Mouse (Mus musculus): ENCODE measurements around the gene Nell2.

Gene Nell2

GRCm38 (mm10) chr15:95334323-95335296 is 193.7 kb downstream of the Nell2 start:
- no peak for DNase-seq

- no peak for DNase-seq
Measured at GRCm38 (mm10) chr15:95333229-95333628, 195.1 kb downstream of the Nell2 start.

GRCm38 (mm10) chr15:95330926-95331325 is 197.4 kb downstream of the Nell2 start:
- no peak for DNase-seq

- no peak for DNase-seq
Measured at GRCm38 (mm10) chr15:95322744-95323143, 205.6 kb downstream of the Nell2 start.

DNA sequence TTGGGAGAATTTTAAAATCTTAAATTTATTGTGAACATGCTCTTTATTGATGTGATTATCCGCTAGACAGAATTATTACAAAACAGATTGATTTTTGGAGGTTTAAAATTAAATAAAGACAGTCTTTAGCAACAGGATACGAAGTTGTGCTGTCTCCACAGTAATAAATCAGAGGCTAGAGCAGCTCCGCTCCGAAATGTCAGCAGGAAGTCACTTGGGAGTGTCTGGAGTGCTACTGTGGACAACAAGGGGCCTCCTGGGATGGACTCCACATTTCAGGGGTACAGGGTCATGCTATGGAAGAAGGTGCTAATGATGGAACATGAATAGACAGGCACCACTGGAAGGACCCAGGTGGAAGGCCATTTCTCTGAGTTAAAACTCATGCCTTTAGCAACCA is 211.7 kb downstream of the Nell2 start:
- no peak for DNase-seq

DNA sequence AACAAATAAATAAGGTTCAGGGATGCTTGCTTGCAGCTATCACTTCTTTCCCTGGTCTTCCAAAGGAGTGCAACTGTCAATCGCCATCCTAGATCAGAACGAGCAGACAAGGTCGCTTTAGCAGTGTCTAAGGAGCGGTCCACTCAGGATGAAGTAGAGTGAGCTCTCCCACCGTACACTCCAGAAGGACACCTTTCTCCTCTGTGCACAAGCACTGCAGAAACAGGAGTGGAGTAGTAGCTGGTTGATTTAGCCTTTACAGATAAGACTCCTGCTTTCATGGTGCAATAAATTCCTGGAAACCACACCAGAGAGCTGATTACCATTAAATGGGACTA is 213.6 kb downstream of the Nell2 start:
- DNase-seq = no peak

DNA sequence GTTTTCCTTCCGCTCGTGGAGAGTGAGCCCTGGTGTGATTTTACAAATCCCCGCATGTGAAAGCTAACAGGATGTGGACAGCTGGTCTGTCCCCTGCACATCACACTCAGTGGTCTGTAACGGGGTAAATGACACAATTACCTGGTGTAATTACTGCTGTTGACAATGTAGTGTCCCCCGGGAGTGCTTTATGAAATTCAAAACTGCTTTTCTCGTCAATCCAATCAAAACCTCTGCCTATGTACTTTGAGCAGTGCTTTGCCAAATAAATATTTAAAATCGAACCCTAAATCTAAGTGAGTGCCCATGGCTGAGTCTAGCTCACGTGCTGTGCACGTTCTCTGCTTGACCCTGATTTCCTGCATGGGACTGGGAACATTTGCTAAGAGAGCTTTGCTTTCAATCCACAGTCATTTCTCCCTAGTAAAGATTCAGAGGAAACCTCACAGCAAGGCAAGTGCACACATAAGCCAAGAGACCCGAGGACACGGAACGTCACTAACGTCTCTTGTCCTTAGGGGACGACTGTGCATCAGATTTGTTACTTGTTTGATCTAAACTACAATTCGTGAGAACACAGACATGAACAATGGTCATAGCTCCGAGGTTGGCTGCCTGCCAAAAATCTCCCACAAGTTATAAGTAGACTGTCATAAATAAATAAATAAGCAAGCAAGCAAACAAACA is 214.1 kb downstream of the Nell2 start:
- DNase-seq = peak; percentile 58 to 59

GRCm38 (mm10) chr15:95313286-95313685 is 215.1 kb downstream of the Nell2 start:
- DNase-seq = peak; percentile 68 to 79

DNA sequence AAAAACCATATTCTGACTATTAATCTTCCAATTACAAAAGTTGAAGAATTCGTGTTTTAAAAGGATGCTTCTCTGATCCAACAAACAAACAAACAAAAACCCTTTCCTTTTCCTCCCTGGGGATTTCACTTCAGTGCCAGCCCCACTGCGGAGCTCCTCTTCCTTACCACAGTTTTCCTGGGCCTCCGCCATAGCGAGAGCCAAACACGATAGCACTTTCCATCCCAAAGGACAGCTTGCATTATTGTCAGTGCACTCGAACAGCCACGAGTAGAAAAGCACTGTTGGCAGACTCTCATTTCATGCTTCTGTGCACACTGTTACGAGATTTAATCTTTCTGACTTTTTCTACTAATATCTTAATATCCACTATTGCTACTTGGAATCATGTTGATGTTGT is 224.3 kb downstream of the Nell2 start:
- peak; percentile 78 to 82 for DNase-seq

DNA sequence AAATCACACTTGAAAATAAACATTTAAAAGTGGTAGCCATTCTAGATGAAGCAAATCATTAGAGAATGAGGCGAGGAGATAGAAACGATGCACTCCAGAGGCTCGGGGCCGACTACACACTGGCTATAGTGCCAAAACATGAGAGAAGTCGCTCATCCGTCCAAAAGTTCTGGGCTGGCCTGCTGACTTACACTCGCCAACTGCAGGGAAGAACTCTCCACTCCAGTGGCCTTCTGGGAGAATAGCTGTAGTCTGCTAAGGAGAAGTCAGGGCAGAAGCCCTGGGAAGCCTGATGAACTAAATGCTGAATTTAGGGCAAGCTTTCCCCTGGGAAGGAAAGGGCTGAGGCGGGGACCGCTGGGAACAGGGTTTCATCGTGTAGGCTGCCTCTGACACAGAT is 231.8 kb downstream of the Nell2 start:
- DNase-seq = no peak

GRCm38 (mm10) chr15:95289047-95289446 is 239.3 kb downstream of the Nell2 start:
- DNase-seq = peak; percentile 31 to 54

DNA sequence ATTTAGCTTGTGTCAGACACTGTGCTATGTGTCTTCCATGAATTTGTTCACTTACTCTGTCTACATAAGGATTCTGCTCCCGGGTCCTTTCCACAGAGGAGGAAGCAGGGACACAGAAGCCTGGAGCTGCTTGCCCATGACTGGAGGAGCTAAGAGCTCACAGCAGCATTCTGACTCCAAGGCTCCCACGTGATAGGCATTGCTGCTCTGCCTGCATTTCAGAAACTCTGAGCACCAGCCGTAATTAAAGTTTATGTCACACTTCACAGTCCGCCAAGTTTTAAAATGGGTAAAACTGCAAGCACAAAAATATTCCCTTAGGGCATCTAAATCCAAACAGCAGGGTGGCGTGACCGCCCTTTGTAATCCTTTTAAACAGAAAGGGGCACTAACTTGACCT is 243.2 kb downstream of the Nell2 start:
- DNase-seq = no peak

- DNase-seq = no peak
Measured at GRCm38 (mm10) chr15:95280986-95281385, 247.4 kb downstream of the Nell2 start.

DNA sequence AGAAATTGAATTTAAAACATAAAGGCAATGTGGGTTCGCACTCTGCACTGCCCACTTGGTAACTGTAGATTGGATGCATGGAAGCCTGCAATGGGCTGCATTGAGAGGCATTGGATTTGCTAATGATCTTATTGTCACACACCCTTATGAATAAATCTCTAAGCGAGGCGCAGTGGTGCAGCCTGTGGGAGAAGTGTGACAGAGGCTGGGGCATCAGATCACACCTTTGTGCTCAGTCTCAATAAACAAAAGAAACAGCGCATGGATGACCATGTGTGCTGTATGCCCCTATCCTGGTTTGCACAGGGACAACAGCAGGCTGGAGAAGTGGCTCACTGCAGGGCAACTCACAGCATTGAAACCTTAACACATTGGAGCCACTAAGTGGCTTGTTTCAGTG is 250.4 kb downstream of the Nell2 start:
- DNase-seq = no peak

GRCm38 (mm10) chr15:95276556-95276955 is 251.8 kb downstream of the Nell2 start:
- DNase-seq = no peak

DNA sequence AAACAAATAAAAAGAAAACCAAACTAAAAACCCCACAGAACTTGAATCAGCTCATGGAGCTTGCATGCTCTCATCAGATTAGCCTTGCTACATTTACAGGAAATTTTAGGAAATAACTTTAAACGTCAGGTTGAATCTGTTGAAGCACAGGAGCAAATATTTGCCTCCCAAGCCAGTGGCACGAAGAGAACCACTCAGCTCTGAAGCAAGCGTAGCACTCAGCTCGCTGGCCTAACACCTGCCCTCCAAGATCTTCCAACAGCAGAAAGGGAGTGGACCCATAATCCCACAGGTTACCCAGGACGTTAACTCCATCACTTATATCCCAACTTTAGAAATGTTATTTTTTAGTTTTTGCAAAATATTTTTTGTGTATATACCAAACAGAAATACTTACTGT is 252.8 kb downstream of the Nell2 start:
- no peak for DNase-seq

GRCm38 (mm10) chr15:95273236-95273635 is 255.1 kb downstream of the Nell2 start:
- peak; percentile 78 to 79 for DNase-seq

GRCm38 (mm10) chr15:95272167-95272566 is 256.2 kb downstream of the Nell2 start:
- peak; percentile 28 to 37 for DNase-seq

DNA sequence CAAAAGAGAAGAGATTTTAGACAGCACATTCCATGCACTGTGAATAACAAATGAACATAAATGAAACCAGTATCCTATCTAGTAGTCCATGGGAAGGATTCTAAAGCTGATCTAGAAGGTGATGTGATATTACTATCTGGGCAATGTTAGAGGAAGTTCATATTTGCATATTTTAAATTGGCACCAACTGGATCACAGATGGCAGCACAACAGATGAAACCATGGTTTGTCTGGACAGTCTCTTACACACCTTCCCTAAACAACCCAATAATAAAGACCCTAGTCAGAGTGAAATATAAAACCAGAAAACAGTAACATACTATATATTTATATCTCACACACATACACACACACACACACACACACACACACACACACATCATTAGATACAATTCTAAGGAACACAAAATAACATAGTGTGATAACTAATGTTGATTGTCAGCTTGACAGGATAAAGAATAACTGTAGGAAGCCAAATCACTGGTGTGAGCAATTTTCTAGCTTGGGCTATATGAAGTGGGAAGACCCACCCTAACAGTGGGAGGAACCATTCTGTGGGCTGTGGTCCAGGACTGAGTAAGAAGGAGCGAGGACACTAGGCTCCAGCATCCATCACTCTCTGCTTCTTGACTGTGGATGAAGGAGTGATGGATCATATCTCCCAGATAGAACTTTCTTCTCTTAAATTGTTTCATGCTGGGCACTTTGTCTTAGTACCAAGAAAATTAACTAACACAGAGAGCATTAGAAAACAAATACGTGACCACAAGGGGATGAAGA is 268.5 kb downstream of the Nell2 start:
- peak; percentile 37 to 50 for DNase-seq

DNA sequence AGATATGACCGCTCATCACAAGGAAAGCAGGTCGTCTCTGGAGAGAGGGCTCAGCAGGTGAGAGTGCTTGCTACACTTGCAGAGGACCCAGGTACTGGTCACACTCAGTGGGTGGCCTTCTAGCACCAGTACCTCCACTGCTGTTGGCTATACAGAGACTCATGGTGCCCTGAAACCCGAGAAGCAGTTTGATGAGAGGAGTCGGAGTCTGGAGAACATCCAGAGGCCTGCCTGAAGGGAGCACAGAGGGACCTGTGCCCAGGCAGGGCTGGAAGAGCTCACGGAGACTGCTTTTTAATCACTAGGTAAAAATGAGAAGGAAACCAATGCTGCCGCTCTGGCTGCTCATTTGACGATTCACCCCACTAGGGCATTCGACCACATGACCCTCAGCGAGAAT is 271.2 kb downstream of the Nell2 start:
- peak; percentile 24 to 42 for DNase-seq

- DNase-seq = no peak
Measured at GRCm38 (mm10) chr15:95245516-95245915, 282.8 kb downstream of the Nell2 start.

DNA sequence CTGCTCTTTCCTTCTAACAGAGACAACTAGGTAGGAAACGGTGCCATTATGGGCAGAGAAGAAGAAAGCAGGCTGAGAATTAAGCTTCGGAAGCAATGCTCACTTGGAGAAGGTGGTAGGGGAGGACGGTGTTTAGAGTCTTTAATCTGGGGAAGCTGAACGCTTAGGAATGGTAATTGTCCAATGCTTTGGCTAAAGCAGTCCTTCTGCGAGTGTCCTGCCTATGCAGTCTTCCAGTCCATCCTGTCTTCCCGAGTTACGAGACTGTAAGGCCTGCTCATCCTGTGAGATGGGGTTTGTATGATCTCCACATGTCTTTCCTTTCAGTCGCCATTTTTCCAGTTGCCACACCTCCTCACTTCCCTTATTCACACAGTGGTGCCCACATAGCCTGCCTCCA is 284.5 kb downstream of the Nell2 start:
- no peak for DNase-seq

GRCm38 (mm10) chr15:95241161-95241560 is 287.2 kb downstream of the Nell2 start:
- no peak for DNase-seq
